Mouse (Mus musculus): ENCODE measurements around the gene Dpp7.

Dpp7 gene

GRCm38 (mm10) chr2:25356208-25357079, at the start of gene Dpp7:
Gene Dpp7, minus strand, starts transcription at chr2:25356359.
- DNase-seq (ENCODE audit: low read depth) = peak; percentile 86

- no peak for DNase-seq (ENCODE audit: low read depth)
These were observed 47.8 kb upstream of the Dpp7 start for GRCm38 (mm10) chr2:25403994-25404393.

- DNase-seq (ENCODE audit: low read depth) = no peak
These were observed 46.9 kb upstream of the Dpp7 start for GRCm38 (mm10) chr2:25402972-25403601.

DNA sequence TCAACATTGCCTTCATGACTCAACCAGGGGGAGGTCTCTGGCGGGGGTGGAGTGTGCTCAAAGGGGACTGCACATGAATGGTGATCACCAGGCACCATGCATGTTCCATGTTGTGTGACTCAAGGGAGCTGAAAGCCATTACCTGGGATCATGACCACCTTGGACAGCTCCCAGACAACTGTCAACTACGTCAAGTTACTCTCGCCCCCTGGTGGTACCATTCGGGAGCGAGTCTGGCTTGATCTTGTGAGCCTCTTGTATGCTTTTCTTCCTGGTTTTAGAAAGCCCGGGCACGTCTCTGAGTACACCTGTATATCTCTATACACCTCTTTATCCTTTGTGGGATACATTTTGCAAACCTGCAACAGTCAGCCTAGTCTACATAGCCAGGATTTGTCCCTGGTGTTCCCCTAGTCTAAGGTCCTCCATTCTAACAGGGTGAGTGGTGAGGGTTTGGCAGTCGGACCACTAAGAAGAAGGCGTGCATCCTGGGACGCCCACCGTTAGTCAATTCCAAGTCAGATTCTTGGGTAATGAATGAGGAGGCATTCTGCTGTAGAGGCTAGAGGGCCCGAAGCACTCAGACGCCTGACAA, 46.3 kb upstream of the Dpp7 start:
- peak; percentile 88 for DNase-seq (ENCODE audit: low read depth)

GRCm38 (mm10) chr2:25400764-25401163, 44.6 kb upstream of the Dpp7 start:
- DNase-seq (ENCODE audit: low read depth) = peak; percentile 38

- no peak for DNase-seq (ENCODE audit: low read depth)
These were observed 44.1 kb upstream of the Dpp7 start for GRCm38 (mm10) chr2:25400291-25400690.

DNA sequence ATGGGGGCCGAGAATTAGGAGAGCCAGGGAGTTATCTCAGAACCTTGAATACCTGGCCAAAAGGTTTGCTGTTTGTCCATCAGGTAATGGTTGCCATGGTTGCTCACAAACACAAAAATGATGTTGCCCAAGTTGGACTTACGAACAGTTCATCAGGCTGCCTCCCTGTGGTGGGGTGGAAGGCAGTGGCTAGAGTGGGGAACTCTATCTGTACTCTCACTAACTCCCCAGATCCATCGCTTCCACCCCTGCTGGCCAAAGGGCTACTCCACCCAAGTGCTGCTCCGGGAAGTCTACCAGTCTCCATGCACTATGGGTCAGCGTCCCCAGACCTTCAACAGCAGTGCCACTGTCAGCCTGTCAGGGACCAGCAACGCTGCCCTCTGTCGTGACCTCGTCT, 42.9 kb upstream of the Dpp7 start, which contains the start of gene Npdc1:
Gene Npdc1 (plus strand): TSS at position 301 of the 400 bp plus-strand sequence.
- DNase-seq (ENCODE audit: low read depth) = no peak

- no peak for DNase-seq (ENCODE audit: low read depth)
These were observed 41.9 kb upstream of the Dpp7 start for GRCm38 (mm10) chr2:25398065-25398464.

DNA sequence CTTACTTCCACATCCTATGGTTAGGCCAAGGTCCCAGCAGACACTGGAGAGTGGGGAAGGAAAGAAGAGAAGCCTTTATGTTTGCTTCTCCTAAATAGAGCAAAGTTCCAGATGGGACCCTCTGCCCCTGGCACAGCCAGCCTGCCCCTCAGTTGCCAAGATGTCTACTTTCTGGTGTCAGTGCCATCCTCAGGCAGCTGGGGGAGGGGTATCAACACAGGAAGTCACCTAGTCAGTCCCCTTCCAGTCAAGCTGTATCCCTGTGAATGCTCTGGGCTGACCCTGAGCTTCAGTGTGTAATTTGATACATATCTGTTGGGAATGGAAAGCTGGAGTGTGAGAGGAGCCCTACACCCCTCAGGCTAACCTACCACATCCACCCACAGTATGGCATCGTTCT, 40.9 kb upstream of the Dpp7 start:
- no peak for DNase-seq (ENCODE audit: low read depth)

GRCm38 (mm10) chr2:25396597-25396983, 40.4 kb upstream of the Dpp7 start:
- DNase-seq (ENCODE audit: low read depth) = no peak

DNA sequence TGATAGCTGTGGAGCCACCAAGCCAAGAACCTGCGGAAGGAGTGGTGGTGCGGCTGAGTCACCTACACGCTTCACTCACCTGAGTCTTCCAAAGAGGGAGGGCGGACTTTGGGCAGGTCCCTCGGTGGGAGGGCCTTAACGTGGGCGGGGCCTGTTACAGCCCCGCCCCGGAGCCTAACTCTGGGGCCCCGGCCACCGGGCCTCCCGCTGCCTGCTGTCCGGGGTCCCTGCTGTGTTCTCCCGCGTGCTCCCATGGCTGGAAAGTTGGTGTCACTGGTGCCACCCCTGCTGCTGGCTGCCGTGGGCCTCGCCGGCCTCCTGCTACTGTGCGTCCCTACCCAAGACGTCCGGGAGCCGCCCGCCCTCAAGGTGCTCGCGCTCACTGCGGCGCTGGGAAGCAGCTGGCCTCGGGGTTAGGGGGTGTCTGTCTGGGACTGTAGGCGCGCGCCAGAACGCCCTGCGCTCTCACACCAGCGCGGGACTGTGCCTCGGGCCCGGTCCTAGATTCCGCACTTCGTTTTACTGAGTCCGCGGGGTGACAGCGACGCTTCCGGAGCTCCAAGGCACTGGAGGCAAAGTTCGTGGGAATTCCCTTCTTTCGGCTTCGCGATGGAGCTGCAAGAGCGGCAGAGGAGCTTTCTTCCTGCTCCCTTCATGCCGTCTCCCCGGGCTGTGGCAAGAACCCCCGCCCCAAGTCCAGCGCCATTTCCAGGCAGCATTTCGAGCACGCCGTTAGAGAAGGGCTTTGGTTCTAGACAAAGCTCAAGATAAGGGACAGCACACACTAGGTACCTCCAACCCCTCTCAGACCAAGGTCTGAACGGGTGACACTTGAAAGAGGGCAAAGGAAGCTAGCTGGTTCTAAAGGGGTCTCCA, 39.8 kb upstream of the Dpp7 start, which contains the start of gene Entpd2:
Gene Entpd2 (plus strand): TSS at position 154 of the 876 bp plus-strand sequence.
- no peak for DNase-seq (ENCODE audit: low read depth)

- DNase-seq (ENCODE audit: low read depth) = no peak
These were observed 38.4 kb upstream of the Dpp7 start for GRCm38 (mm10) chr2:25394281-25395221.

DNA sequence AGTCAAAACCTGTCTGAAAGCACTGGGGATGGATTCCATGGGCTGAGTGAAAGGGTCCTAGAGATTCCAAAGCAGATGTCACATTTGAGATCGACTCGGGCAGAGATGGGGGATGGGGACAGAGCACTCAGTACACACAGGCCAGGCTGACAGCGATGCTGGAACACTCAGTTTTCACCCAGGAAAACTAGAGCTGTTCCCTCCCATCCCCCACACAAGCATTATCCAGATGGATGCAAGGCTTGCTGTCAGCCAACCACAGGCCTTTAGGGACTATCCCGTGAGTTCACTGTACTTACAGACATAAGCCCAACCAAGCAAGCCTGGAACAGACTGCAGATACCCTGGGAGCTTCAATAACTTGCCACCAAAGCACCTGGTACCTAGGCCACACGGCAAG, 35.1 kb upstream of the Dpp7 start:
- DNase-seq (ENCODE audit: low read depth) = no peak

DNA sequence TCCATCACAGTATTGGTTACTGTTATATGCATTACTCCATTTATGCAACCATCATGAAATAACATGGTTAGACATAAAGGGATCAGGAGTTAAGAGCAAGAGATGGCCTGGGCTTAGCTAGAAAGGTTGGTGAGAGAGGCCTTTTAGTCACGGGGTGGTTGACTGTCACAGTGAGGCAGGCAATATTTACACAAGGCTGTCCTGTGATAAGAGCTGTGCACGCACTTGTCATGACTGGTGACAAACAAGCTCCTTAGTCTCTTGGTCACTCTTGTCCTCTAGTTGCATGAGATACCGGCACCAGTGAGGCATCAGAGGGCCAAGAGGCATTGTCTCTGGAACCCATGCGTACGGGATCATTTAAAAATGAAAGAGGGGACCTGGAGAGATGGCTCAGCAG, 28.3 kb upstream of the Dpp7 start:
- DNase-seq (ENCODE audit: low read depth) = no peak

DNA sequence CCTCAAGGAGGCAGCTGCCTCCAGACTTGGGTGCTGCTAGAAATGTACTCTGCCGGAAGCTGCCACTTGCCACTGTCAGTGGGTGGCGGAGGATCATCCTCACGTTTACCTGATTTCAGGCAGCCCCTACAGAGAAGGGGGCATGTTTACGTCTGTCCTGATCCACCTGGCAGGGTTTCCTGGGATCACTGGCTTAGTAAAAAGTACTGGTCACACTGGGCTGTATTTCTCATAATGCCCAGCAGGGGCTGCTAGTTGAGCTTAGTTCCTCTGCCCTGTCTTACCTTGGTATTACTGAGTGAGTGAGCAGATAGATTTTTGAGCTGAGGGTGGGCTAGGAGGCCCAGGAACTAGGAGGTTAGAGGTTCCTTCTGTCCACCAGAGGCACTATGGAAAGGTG, 20.4 kb upstream of the Dpp7 start:
- peak; percentile 64 for DNase-seq (ENCODE audit: low read depth)

DNA sequence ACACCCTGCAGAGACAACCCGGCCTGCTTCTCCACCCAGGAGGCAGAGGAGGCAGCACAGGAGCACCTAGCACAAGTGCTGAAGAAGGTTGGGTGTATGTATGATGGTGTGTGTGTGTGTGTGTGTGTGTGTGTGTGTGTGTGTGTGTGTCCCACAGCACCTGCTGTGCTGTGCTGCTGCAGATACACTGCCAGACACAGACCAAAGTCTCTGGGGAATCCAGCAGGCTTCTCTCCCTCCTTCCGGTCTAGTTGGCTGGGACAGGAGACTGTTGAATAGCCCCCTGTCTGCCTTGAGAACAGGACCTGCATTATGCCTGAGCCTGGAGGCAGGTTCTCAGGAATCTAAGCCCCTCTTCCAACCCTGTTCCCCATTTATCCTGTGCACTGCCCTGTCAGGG, 17.3 kb upstream of the Dpp7 start:
- DNase-seq (ENCODE audit: low read depth) = peak; percentile 29

- peak; percentile 28 for DNase-seq (ENCODE audit: low read depth)
These were observed 16.7 kb upstream of the Dpp7 start for GRCm38 (mm10) chr2:25372644-25373391.

DNA sequence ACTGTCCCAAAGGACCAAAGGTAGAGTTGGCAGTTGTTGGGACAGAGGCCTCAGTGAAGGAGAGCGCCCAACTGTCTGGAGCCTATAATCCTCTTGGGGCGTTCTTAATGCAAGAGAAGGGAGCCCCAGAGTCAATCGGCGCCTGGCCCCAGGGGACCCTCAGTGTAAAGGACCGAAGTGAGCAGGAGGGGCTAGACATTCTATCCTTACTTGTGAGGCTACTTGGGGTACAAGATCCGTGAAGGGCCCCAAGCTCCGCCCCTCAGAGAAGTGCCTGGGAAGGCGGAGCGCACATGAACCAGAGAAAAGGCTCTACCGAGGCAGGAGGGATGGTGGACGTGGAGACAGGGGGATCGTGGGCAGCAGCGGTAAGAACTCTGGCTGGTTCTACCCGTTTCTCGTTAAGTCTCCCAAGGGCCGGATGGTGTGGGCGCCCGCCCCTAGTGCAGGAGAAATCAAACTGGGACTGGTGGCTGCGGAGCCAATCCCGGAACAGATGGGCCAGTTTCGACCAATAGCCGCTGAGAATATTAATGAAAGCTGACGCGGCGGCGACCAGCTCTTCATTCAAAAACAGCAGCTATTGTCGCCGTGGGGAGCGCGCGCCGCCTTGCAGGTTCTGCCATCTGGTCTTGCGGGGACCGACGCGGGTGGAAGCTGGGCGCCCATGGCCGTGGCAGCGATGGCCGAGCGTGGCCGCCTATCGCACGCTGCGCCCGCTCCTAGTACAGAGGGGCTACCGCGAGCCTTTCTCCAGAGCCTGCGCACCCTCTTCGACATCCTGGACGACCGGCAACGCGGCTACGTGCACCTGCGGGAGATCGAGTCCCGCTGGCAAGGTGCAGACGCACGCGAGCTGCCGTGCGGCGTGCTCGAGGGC, 15.8 kb upstream of the Dpp7 start, which contains the start of gene Sapcd2:
Gene Sapcd2 (plus strand): TSS at position 558 of the 880 bp plus-strand sequence.
- peak; percentile 94 for DNase-seq (ENCODE audit: low read depth)

GRCm38 (mm10) chr2:25369996-25370395, 13.8 kb upstream of the Dpp7 start:
- no peak for DNase-seq (ENCODE audit: low read depth)

Measured in 416B (cell line).